Mouse (Mus musculus): ENCODE measurements at regions not wholly inside any gene's neighbourhood (a gene's known extent, or its start where the extent isn't known, plus 50 kb on each side); places are given as distances from the start of the nearest gene placed in this dataset.

- no peak overlapping the region for H3K4me3 ChIP-seq (ENCODE audit: insufficient read depth, low read length)
- H3K27ac ChIP-seq (ENCODE audit: insufficient read depth, low read length): no peak overlapping the region
- H3K4me1 ChIP-seq (ENCODE audit: control insufficient read depth, insufficient read depth, low read length): no peaks in the 10 kb centered on the region
- TF ChIP-seq CTCF (IDR thresholded peaks at IDR 0.05; ENCODE audit: extremely low read depth, insufficient read depth, low read length) (peak; percentile 81), POLR2A (IDR thresholded peaks at IDR 0.05; ENCODE audit: extremely low read depth, insufficient read depth, low read length) (no peak)
Observed at GRCm38 (mm10) chr1:55886383-55887070, 480.8 kb downstream of the Plcl1 start.

- Histone ChIP-seq H3K4me1 (ENCODE audit: control insufficient read depth, insufficient read depth, low read length) (no peaks in the 10 kb centered on the region), H3K27ac (ENCODE audit: insufficient read depth, low read length) (no peak overlapping the region), H3K4me3 (ENCODE audit: insufficient read depth, low read length) (no peak overlapping the region)
- no peak for TF ChIP-seq POLR2A (IDR thresholded peaks at IDR 0.05; ENCODE audit: extremely low read depth, insufficient read depth, low read length)
- no peak for TF ChIP-seq CTCF (IDR thresholded peaks at IDR 0.05; ENCODE audit: extremely low read depth, insufficient read depth, low read length)
Observed at GRCm38 (mm10) chr1:55887386-55887785, 481.7 kb downstream of the Plcl1 start.

- peak overlapping the region; percentile 1; the same call in 1 of the 2 replicates for H3K4me3 ChIP-seq (ENCODE audit: insufficient read depth, low read length)
- peak overlapping the region; percentile 71 for H3K27ac ChIP-seq (ENCODE audit: insufficient read depth, low read length)
- TF ChIP-seq CTCF (IDR thresholded peaks at IDR 0.05; ENCODE audit: extremely low read depth, insufficient read depth, low read length) (no peak), POLR2A (IDR thresholded peaks at IDR 0.05; ENCODE audit: extremely low read depth, insufficient read depth, low read length) (peak; percentile 49; the same call in 1 of the 2 replicates)
- no peaks in the 10 kb centered on the region for H3K4me1 ChIP-seq (ENCODE audit: control insufficient read depth, insufficient read depth, low read length)
Observed at GRCm38 (mm10) chr1:55888711-55889366, 483.1 kb downstream of the Plcl1 start.

DNA sequence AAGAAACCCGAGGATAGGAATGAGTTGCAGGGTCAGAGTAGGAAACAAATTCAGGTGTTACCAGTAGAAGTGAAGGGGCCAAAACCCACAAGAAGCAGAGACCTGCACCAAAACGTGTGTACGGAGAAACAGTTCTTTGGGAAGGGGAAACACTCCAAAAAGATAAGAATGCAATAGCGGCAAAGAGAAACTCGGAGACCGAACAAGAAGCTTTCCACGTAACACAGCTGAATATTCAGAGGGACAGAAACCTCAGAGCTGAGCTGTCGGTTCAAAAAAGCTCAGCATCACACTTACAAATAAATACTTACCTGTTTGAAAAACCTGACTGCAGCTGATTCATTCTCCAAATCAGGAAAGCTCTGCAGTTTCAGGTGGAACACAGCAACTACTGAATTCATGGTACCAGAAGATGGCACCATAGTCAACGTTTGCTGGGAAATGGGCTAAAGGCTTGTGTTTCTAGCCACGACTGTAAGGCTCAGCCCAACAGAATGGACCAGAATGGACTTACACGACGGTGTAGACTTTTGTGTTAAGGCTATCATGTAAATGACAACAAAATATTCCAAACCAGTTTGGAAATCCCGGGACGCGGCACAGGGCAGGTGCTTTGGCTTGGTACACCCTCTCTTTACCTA is 484.9 kb downstream of the Plcl1 start:
- Histone ChIP-seq H3K27ac (ENCODE audit: insufficient read depth, low read length) (peak overlapping the region; percentile 45), H3K4me1 (ENCODE audit: control insufficient read depth, insufficient read depth, low read length) (no peaks in the 10 kb centered on the region), H3K4me3 (ENCODE audit: insufficient read depth, low read length) (peak overlapping the region; percentile 1; the same call in 1 of the 2 replicates)
- TF ChIP-seq CTCF (IDR thresholded peaks at IDR 0.05; ENCODE audit: extremely low read depth, insufficient read depth, low read length): peak; percentile 74
- no peak for TF ChIP-seq POLR2A (IDR thresholded peaks at IDR 0.05; ENCODE audit: extremely low read depth, insufficient read depth, low read length)

DNA sequence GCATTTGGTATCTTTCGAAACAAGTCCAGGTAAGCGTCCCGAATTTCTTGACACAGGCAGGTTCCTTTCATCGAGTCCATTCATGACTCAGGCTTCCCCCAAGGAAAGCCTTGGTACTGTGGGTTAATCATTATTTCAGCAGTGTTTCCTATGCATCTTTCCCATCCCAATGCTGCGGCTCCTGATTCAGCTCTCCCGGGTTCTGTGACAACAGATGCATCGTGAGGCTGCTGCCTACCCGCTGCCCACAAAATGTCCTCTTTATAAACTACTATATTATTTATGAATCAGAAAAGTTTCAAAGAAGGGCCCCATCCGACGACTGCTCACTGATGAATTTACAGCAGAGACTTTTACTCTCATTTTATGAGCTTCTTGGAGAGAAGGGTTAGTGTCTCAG is 486.2 kb downstream of the Plcl1 start:
- TF ChIP-seq CTCF (IDR thresholded peaks at IDR 0.05; ENCODE audit: extremely low read depth, insufficient read depth, low read length): no peak
- TF ChIP-seq POLR2A (IDR thresholded peaks at IDR 0.05; ENCODE audit: extremely low read depth, insufficient read depth, low read length): no peak
- Histone ChIP-seq H3K4me1 (ENCODE audit: control insufficient read depth, insufficient read depth, low read length) (no peaks in the 10 kb centered on the region), H3K4me3 (ENCODE audit: insufficient read depth, low read length) (no peak overlapping the region), H3K27ac (ENCODE audit: insufficient read depth, low read length) (peak overlapping the region; percentile 85; the same call in 1 of the 2 replicates)

DNA sequence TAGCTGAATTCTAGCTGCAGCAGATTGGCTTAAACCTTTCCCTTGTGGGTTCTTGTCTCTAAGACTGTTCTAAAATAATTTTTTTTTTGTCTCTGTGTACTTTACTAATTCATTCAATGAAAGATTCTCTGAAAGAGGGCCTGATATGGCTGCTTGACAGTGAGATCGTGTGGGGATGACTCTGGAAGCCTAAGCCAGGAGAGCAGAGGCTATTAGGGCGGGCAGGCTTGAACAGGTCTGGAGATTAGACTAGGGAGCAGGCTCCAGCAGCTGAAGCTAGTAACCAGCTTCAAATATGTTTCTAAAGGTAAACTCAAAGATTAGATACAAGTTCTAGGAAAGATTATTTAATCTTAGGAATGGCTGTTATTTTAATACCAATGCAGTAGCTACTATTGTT is 491.9 kb downstream of the Plcl1 start:
- Histone ChIP-seq H3K4me1 (ENCODE audit: control insufficient read depth, insufficient read depth, low read length) (no peaks in the 10 kb centered on the region; the same call in 1 of the 2 replicates), H3K27ac (ENCODE audit: insufficient read depth, low read length) (peak overlapping the region; percentile 54; the same call in 1 of the 2 replicates), H3K4me3 (ENCODE audit: insufficient read depth, low read length) (0 out of 2 replicates have a peak overlapping the region, but pooled peaks have one; percentile 9)
- no peak for TF ChIP-seq CTCF (IDR thresholded peaks at IDR 0.05; ENCODE audit: extremely low read depth, insufficient read depth, low read length)
- no peak for TF ChIP-seq POLR2A (IDR thresholded peaks at IDR 0.05; ENCODE audit: extremely low read depth, insufficient read depth, low read length)

GRCm38 (mm10) chr1:55898031-55898430 is 492.3 kb downstream of the Plcl1 start:
- no peak for TF ChIP-seq CTCF (IDR thresholded peaks at IDR 0.05; ENCODE audit: extremely low read depth, insufficient read depth, low read length)
- no peak for TF ChIP-seq POLR2A (IDR thresholded peaks at IDR 0.05; ENCODE audit: extremely low read depth, insufficient read depth, low read length)
- Histone ChIP-seq H3K4me1 (ENCODE audit: control insufficient read depth, insufficient read depth, low read length) (no peaks in the 10 kb centered on the region; the same call in 1 of the 2 replicates), H3K4me3 (ENCODE audit: insufficient read depth, low read length) (no peak overlapping the region), H3K27ac (ENCODE audit: insufficient read depth, low read length) (no peak overlapping the region)

DNA sequence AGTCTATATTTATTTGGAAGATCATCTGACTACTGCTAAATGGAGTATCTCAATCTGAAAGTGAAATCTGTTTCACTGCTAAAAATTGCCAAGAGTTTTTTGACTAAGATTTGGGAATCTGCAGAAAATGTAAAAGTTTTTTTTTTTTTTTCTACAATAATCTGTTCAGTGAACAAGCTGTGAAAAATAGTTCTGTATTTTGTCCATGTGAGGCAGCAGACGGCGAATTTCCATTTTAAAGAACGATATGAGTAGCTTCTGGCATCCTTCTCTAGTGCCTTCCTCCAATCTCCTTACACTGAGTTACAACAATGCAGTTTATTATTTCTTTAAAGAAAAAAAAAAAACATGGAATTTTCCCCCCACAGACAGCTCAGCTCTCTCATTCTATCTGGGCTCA is 494.3 kb downstream of the Plcl1 start:
- Histone ChIP-seq H3K4me3 (ENCODE audit: insufficient read depth, low read length) (no peak overlapping the region), H3K4me1 (ENCODE audit: control insufficient read depth, insufficient read depth, low read length) (no peaks in the 10 kb centered on the region; the same call in 1 of the 2 replicates), H3K27ac (ENCODE audit: insufficient read depth, low read length) (no peak overlapping the region)
- no peak for TF ChIP-seq CTCF (IDR thresholded peaks at IDR 0.05; ENCODE audit: extremely low read depth, insufficient read depth, low read length)

- no peaks in the 10 kb centered on the region; the same call in 1 of the 2 replicates for H3K4me1 ChIP-seq (ENCODE audit: control insufficient read depth, insufficient read depth, low read length)
- TF ChIP-seq POLR2A (IDR thresholded peaks at IDR 0.05; ENCODE audit: extremely low read depth, insufficient read depth, low read length): no peak
- TF ChIP-seq CTCF (IDR thresholded peaks at IDR 0.05; ENCODE audit: extremely low read depth, insufficient read depth, low read length): no peak
Observed at GRCm38 (mm10) chr1:55903177-55903576, 497.5 kb downstream of the Plcl1 start.

More at GRCm38 (mm10) chr1:55903177-55903576, 497.5 kb downstream of the Plcl1 start:
- Histone ChIP-seq H3K27ac (ENCODE audit: insufficient read depth, low read length) (no peak overlapping the region), H3K4me3 (ENCODE audit: insufficient read depth, low read length) (no peak overlapping the region)
